Mouse (Mus musculus) liver, adult 2 months (tissue): ENCODE measurements around the gene Zfp36. TPM values are rescaled to one million over a fixed set of nuclear protein-coding genes. Genes with fewer than 3 reads are reported as not detected.

Experiments used
- DNase-seq: peaks from one replicate; pipeline ENCODE4 v3.0.0-alpha.2; 2011; ENCODE audit warnings: low read depth, low spot score; ENCODE audit errors: extremely low read depth
- H3K27ac ChIP-seq: fragments of 200-500 bp; replicated peaks from 2 replicates; pipeline ENCODE4 v1.5.1; 2012; ENCODE audit warnings: low read depth, mild to moderate bottlenecking, control low read depth, inconsistent platforms, low read length; ENCODE audit not compliant: insufficient read depth
- H3K27me3 ChIP-seq: fragments of 200-500 bp; 2 replicates; pipeline ENCODE4 v1.6.1; 2012; ENCODE audit warnings: mild to moderate bottlenecking, moderate library complexity, low read length, inconsistent platforms; ENCODE audit not compliant: control insufficient read depth, insufficient read depth
- H3K36me3 ChIP-seq: fragments of 200-500 bp; 2 replicates; pipeline ENCODE4 v1.6.1; 2012; ENCODE audit warnings: low read length, inconsistent platforms; ENCODE audit not compliant: control insufficient read depth, insufficient read depth
- H3K4me1 ChIP-seq: fragments of 200-500 bp; 2 replicates; pipeline ENCODE4 v1.6.1; 2011; ENCODE audit warnings: low read length; ENCODE audit not compliant: control insufficient read depth, insufficient read depth
- H3K4me3 ChIP-seq: fragments of 200-500 bp; 2 replicates; pipeline ENCODE4 v1.5.1; 2011; ENCODE audit warnings: low read depth, mild to moderate bottlenecking, control low read depth, low read length, moderate library complexity; ENCODE audit not compliant: insufficient read depth
- H3K79me2 ChIP-seq: fragments of 200-500 bp; 2 replicates; pipeline ENCODE4 v1.6.1; 2012; ENCODE audit warnings: inconsistent platforms, mild to moderate bottlenecking, low read length, moderate library complexity; ENCODE audit not compliant: control insufficient read depth, insufficient read depth
- H3K9ac ChIP-seq: fragments of 200-500 bp; 2 replicates; pipeline ENCODE4 v1.6.1; 2012; ENCODE audit warnings: low read depth, mild to moderate bottlenecking, control low read depth, inconsistent platforms, low read length
- CTCF ChIP-seq: fragments of 200-500 bp; IDR thresholded peaks from 2 replicates; pipeline ENCODE4 v1.5.1; 2011; ENCODE audit warnings: low read depth, low read length, control low read depth
- POLR2A ChIP-seq: fragments of 200-500 bp; IDR thresholded peaks from 2 replicates; pipeline ENCODE4 v1.6.1; 2011; ENCODE audit warnings: low read length, control low read depth; ENCODE audit not compliant: insufficient read depth; ENCODE audit errors: extremely low read depth
- WGBS: fragments of 180-500 bp; shearing (Covaris S2); methylation state at CpG from one replicate; pipeline ENCODE4 v1.1.7; 2018; 5-methylcytosine and 5-hydroxymethylcytosine counted together
- polyA plus RNA-seq: library from polyadenylated mRNA; depleted of rRNA; stranded (reverse); fragments of >200 nt; gene quantifications from 2 replicates; pipeline ENCODE4 v1.2.3, GENCODE M21; 2012
- total RNA-seq: library from RNA; depleted of rRNA; stranded (reverse); fragments of >200 nt; gene quantifications from 2 replicates; pipeline ENCODE4 v1.2.3, GENCODE M21; 2014

Gene Zfp36
- total and polyA plus RNA-seq, 2 experiments: 16.4 to 41.1 TPM

DNA sequence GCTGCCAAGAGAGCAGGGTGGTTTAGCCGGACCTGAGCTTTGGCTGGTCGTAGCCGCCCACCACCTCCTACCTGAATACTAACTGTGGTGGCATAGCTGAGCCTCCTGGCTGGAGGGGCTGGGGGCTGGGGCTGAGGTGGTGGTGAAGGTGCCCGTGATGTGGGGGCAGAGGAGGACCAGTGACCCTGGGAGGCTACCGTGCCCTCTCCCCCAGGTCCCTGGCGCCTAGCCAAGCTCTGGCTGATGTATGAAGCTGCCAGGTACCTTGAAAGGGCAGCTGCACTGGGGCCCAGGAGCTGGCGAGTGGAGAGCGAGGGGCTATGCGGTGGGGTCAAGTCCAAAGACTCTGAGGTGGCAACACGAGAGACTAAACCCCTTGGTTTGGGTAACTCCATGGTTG is 20.2 kb downstream of the Zfp36 start:
- no peak overlapping the region for H3K4me3 ChIP-seq
- TF ChIP-seq POLR2A: no peak
- TF ChIP-seq CTCF: no peak
- no peak overlapping the region for H3K9ac ChIP-seq
- DNase-seq: no peak
- WGBS: 88% methylated on average over 10 of the region's 10 CpGs
- H3K79me2 ChIP-seq: no peaks in the 10 kb centered on the region
- H3K4me1 ChIP-seq: peaks cover 13% of the 10 kb centered on the region
- H3K36me3 ChIP-seq: peaks cover 2% of the 10 kb centered on the region; the same call in 1 of the 2 replicates
- no peaks in the 10 kb centered on the region for H3K27me3 ChIP-seq
- H3K27ac ChIP-seq: no peak overlapping the region

GRCm38 (mm10) chr7:28358431-28358830 is 21.6 kb downstream of the Zfp36 start:
- Histone ChIP-seq H3K4me1 (peaks cover 19% of the 10 kb centered on the region), H3K9ac (no peak overlapping the region), H3K27me3 (no peaks in the 10 kb centered on the region), H3K79me2 (no peaks in the 10 kb centered on the region), H3K36me3 (peaks cover 8% of the 10 kb centered on the region; the same call in 1 of the 2 replicates), H3K27ac (0 out of 2 replicates have a peak overlapping the region, but pooled peaks have one; percentile 46), H3K4me3 (no peak overlapping the region)
- no peak for DNase-seq
- no peak for TF ChIP-seq CTCF
- no peak for TF ChIP-seq POLR2A
- WGBS: 81% methylated on average over 7 of the region's 7 CpGs

- DNase-seq: no peak
- Histone ChIP-seq H3K27ac (peak overlapping the region; percentile 46), H3K79me2 (no peaks in the 10 kb centered on the region), H3K27me3 (no peaks in the 10 kb centered on the region), H3K4me3 (no peak overlapping the region), H3K4me1 (peaks cover 20% of the 10 kb centered on the region), H3K9ac (peak overlapping the region; percentile 22; the same call in 1 of the 2 replicates), H3K36me3 (peaks cover 11% of the 10 kb centered on the region)
- 6% methylated on average over 5 of the region's 5 CpGs for WGBS
- TF ChIP-seq POLR2A (no peak), CTCF (no peak)
These were observed 22.1 kb downstream of the Zfp36 start for GRCm38 (mm10) chr7:28357984-28358383.

DNA sequence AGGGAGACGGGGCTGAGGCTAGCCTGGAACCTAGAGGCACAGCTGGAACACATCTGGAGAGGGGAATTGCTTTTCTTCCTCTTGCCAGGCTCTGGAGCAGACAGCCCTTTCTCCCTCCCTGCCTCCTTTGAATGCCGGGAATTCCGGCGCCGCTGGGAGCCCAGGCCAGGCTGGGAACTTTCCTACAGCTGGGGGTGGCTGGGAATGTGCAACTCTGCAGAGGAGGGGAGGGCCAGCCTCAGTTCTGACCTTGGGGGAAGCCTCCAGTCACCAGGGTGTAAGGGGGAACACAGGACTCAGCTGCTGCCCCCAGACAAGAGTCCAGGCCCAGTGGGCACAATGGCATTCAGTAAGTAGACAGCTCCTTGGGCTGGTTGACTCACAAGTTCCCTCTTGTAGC is 23.1 kb downstream of the Zfp36 start:
- no peak for DNase-seq
- H3K9ac ChIP-seq: 0 out of 2 replicates have a peak overlapping the region, but pooled peaks have one; percentile 24
- H3K27ac ChIP-seq: peak overlapping the region; percentile 46
- H3K4me1 ChIP-seq: peaks cover 24% of the 10 kb centered on the region
- TF ChIP-seq POLR2A (no peak), CTCF (no peak)
- no peaks in the 10 kb centered on the region for H3K79me2 ChIP-seq
- WGBS: 53% methylated on average over 5 of the region's 5 CpGs
- peaks cover 15% of the 10 kb centered on the region for H3K36me3 ChIP-seq
- no peaks in the 10 kb centered on the region for H3K27me3 ChIP-seq
- H3K4me3 ChIP-seq: no peak overlapping the region

DNA sequence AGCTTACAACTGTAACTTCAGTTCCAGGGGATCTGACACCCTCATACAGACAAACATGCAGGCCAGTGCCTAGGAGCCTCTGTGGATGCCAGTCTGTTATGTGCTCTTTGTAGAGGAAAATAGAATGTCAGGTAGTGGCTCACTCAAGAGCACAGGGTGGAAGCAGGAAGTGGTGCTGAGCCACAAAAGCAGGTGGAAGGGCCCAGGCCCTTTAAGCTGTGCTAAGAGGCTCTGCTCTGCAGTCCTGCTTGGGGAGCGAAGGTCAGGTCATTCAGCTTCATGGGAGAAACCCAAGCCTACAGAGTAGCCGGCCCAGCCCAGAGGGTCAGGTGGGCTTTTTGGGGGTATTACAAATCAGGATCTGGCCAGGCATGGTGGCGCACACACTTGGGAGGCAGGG is 24.8 kb downstream of the Zfp36 start:
- peaks cover 15% of the 10 kb centered on the region for H3K36me3 ChIP-seq
- H3K9ac ChIP-seq: no peak overlapping the region
- no peak overlapping the region for H3K4me3 ChIP-seq
- H3K27me3 ChIP-seq: no peaks in the 10 kb centered on the region
- 85% methylated on average over 3 of the region's 3 CpGs for WGBS
- no peak for TF ChIP-seq CTCF
- peaks cover 31% of the 10 kb centered on the region for H3K4me1 ChIP-seq
- no peak for DNase-seq
- H3K79me2 ChIP-seq: peaks cover 11% of the 10 kb centered on the region; the same call in 1 of the 2 replicates
- H3K27ac ChIP-seq: no peak overlapping the region

GRCm38 (mm10) chr7:28354596-28354995 is 25.5 kb downstream of the Zfp36 start:
- H3K36me3 ChIP-seq: peaks cover 15% of the 10 kb centered on the region
- peaks cover 35% of the 10 kb centered on the region for H3K4me1 ChIP-seq
- no peak overlapping the region for H3K9ac ChIP-seq
- peaks cover 11% of the 10 kb centered on the region; the same call in 1 of the 2 replicates for H3K79me2 ChIP-seq
- no peak for DNase-seq
- no peaks in the 10 kb centered on the region for H3K27me3 ChIP-seq
- WGBS: 94% methylated on average over 3 of the region's 3 CpGs
- TF ChIP-seq POLR2A (no peak), CTCF (no peak)
- no peak overlapping the region for H3K27ac ChIP-seq
- no peak overlapping the region for H3K4me3 ChIP-seq
